Mouse (Mus musculus) small intestine, adult 2 months (tissue): ENCODE data around the gene Ranbp10. TPM values are rescaled to one million over a fixed set of nuclear protein-coding genes. Genes with fewer than 3 reads are reported as not detected.

ENCODE experiments used
- H3K27ac ChIP-seq: fragments of 200-500 bp; 2 replicates; pipeline ENCODE4 v1.5.1; 2012; ENCODE audit warnings: low read depth, low read length, control low read depth, inconsistent platforms; ENCODE audit not compliant: insufficient read depth
- H3K27me3 ChIP-seq: fragments of 200-500 bp; 2 replicates; pipeline ENCODE4 v1.6.1; 2012; ENCODE audit warnings: mild to moderate bottlenecking, moderate library complexity, low read length, inconsistent platforms; ENCODE audit not compliant: control insufficient read depth, insufficient read depth
- H3K36me3 ChIP-seq: fragments of 200-500 bp; 2 replicates; pipeline ENCODE4 v1.6.1; 2012; ENCODE audit warnings: mild to moderate bottlenecking, low read length, control low read depth, inconsistent platforms; ENCODE audit not compliant: control insufficient read depth, insufficient read depth
- H3K4me1 ChIP-seq: fragments of 200-500 bp; 2 replicates; pipeline ENCODE4 v1.6.1; 2012; ENCODE audit warnings: low read length, inconsistent platforms, mixed read lengths; ENCODE audit not compliant: control insufficient read depth, insufficient read depth, insufficient read length
- H3K4me3 ChIP-seq: fragments of 200-500 bp; 2 replicates; pipeline ENCODE4 v1.5.1; 2012; ENCODE audit warnings: low read depth, mild to moderate bottlenecking, control low read depth, inconsistent platforms, low read length, moderate library complexity
- CTCF ChIP-seq: fragments of 200-500 bp; IDR thresholded peaks from 2 replicates; pipeline ENCODE4 v1.5.1; 2012; ENCODE audit warnings: low read depth, mild to moderate bottlenecking, control low read depth, inconsistent platforms, low read length, moderate library complexity, mixed read lengths; ENCODE audit not compliant: insufficient replicate concordance, insufficient read length; ENCODE audit errors: extremely low read depth
- POLR2A ChIP-seq: fragments of 200-500 bp; IDR thresholded peaks from 2 replicates; pipeline ENCODE4 v1.6.1; 2012; ENCODE audit warnings: low read depth, mild to moderate bottlenecking, control low read depth, inconsistent platforms, low read length, moderate library complexity
- WGBS: fragments of 180-500 bp; shearing (Covaris S2); methylation state at CpG from one replicate; pipeline ENCODE4 v1.1.7; 2018; 5-methylcytosine and 5-hydroxymethylcytosine counted together
- polyA plus RNA-seq: library from polyadenylated mRNA; depleted of rRNA; stranded (reverse); fragments of >200 nt; gene quantifications from 2 replicates; pipeline ENCODE4 v1.2.3, GENCODE M21; 2012; rRNA removed

Ranbp10 gene
- polyA plus RNA-seq: 9.5 and 15.3 TPM in 2 replicates

DNA sequence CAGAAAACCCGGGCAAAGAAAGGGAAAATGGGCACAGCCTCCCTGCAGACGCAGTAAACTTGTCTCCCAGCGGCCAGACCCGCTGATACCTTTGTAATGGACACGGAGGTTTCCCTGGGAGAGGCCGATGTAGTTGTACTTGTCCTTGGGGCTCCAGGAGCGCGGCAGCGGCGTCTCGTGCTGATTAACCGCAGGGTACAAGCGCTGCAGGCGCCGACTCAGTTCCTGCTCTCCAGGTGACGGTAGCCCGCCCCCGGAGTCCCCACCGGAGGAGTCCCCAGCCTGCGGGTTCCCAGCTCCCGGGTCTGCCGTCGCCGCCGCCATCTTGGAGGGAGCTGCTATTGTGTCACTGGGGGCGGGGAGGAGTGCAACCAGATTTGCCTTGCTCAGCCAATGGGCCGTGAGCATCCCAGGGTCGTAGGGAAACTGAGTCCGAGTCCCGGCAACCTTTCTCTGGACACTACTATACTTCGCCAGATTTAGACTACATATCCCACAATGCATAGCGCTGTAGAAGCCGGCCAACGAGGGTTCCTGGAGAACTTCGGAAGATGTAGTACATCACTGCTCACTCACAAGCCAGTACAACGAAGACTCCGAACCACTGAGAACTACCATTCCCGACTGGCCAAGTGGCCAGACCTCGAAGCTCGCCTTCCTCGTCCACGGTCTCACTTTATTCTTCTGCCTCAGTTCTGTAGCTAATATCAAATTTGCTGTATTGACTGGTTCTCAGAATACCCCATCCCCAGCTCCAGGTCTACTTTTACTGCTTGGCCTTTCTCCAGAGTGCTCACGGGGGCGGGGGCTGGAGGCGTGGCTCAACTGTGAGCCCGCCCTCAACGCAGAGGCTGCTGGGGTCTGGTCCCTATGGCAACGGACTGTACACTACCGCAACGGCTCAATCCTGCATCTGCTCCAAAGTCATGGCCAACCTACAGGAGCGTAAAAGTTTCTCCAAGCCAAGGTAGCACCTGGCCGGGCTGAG, at the start of gene Ranbp10, which contains the start of gene Tsnaxip1:
Gene Ranbp10, minus strand, starts transcription at position 490 of the 988 bp plus-strand sequence.
Gene Tsnaxip1, plus strand, starts transcription at position 871 of the 988 bp plus-strand sequence.
- under 1% methylated on average over 52 of the region's 52 CpGs for WGBS
- TF ChIP-seq POLR2A (peak; percentile 75), CTCF (no peak)
- H3K27me3 ChIP-seq: no peaks in the 10 kb centered on the region

DNA sequence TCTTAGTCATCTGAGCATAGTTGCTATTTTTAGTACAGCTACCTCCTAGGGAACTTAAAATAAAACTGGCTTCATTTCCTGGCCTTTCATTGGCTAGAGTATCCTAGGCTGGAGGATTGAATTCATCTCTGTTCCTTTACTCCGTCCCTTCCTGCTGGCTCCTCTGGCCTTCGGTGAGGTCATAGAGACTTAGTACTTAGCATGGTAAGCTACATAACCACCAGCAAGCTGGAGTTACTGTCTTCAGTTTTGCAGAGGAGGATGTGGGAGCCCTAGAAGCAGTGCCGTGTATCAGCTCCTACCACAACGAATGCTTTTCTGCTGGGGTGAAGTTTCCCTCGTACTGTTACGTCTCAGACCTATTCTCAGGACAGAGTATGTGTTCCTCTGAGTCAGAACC, 47.2 kb upstream of the Ranbp10 start:
- Histone ChIP-seq H3K4me3 (no peak overlapping the region), H3K4me1 (no peaks in the 10 kb centered on the region), H3K36me3 (peaks cover 24% of the 10 kb centered on the region), H3K27ac (no peak overlapping the region), H3K27me3 (no peaks in the 10 kb centered on the region)
- TF ChIP-seq POLR2A (no peak), CTCF (no peak)
- WGBS: 77% methylated on average over 6 of the region's 6 CpGs

More for the DNA sequence above, at the start of gene Ranbp10, which contains the start of gene Tsnaxip1:
- peaks cover 7% of the 10 kb centered on the region; the same call in 1 of the 2 replicates for H3K4me1 ChIP-seq
- peaks cover 6% of the 10 kb centered on the region for H3K36me3 ChIP-seq
- peak within 1 kb of the TSS; percentile 79 for H3K4me3 ChIP-seq
- H3K27ac ChIP-seq: peak within 1 kb of the TSS; percentile 53

DNA sequence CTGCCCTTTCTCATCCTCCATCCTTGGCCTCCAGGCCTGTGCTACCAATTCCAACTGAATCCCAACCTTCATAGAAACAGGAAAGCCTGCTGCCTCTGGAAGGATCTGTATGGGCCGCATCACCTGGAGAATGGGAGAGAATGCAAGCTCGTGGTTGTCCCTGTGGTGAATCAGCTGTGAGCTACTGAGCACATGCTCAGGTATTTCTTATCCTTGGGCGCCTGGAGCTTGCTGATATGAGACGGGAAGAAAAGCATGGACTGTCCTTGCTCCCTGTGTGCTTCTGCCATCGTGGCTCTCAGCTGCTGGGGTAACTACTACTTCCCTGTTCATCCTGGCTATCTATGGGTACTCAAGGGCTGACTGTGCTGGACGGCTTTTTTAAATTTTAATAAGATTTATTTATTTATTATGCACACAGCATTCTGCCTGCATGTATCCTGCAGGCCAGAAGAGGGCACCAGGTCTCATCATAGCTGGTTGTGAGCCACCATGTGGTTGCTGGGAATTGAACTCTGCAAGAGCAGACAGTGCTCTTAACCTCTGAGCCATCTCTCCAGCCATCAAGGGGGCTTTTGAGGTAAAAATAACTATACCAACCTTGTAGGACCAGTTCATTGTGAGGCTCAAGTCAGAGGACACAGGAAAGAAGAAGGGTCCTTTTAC, 39.3 kb upstream of the Ranbp10 start:
- Histone ChIP-seq H3K27me3 (no peaks in the 10 kb centered on the region), H3K36me3 (peaks cover 8% of the 10 kb centered on the region), H3K4me1 (peaks cover 6% of the 10 kb centered on the region; the same call in 1 of the 2 replicates), H3K27ac (no peak overlapping the region), H3K4me3 (no peak overlapping the region)
- WGBS: 72% methylated on average over 6 of the region's 6 CpGs
- TF ChIP-seq CTCF: peak; percentile 25; the same call in 1 of the 2 replicates
- no peak for TF ChIP-seq POLR2A

DNA sequence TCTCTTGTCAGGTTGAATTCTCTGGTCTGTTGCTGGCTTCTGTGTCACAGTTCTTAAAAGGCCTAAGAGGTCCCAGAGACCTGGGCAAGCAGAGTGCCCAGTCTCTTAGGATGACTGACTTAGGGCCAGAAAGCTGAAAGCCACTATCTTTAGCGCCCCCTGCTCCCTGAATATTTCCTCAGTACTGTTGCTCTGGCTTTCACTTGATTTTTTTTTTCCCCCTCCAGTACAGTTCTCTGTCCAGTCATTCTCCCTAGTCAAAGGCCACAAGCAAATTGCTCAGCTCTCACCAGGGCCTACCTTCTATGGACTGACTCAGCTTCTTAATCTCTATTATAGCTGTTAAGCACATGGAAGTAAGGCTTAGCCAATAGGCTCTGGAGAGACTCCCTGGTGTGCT, 34.8 kb upstream of the Ranbp10 start:
- WGBS: 0% methylated on average over 1 of the region's 1 CpGs
- H3K4me3 ChIP-seq: no peak overlapping the region
- H3K27ac ChIP-seq: no peak overlapping the region
- TF ChIP-seq POLR2A (no peak), CTCF (no peak)
- H3K4me1 ChIP-seq: peaks cover 7% of the 10 kb centered on the region; the same call in 1 of the 2 replicates
- no peaks in the 10 kb centered on the region for H3K27me3 ChIP-seq
- peaks cover 3% of the 10 kb centered on the region; the same call in 1 of the 2 replicates for H3K36me3 ChIP-seq

DNA sequence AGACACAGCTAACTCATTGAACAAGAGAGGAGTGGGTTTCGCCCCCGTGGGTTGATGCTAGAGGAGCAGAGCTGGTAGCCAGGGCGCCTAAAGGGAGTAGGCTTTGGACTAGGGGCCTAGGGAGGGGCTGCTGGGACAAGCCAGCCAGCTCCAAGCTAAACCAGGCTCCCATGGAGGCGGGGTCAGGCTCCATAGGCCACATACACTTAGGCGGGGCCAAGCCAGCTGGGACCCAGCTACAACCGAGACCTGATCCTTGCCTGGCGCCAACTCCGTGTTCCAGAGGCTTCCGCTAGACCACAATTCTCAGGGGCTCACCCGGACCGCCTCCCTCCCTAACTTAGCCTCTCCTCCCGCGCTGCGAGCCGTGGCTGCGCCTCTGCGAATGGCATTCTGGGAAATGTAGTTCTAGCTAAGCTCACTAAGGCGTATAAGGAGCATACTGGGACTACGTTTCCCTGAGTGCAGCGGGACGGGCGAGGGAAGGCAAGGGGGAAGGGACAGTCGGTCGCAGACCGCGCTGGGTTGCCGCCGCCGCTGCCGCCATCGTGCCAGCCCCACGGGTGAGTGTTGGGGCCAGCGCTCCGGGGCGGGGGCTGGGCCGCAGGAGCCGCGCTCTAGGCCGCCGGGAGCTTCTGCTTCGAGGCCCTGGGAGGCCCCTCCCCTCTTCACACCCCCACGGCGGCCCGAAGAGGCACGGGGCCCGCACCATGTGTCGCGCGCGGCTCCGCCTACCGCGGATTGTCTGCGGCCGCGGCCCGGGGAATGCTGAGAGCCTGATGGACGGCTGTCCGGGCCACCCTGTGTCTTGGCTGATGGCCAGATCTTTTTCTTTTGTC, 33.2 kb upstream of the Ranbp10 start, which contains the start of gene Nutf2:
Gene Nutf2, plus strand, starts transcription at position 438 of the 839 bp plus-strand sequence.
- TF ChIP-seq POLR2A: peak; percentile 49; the same call in 1 of the 2 replicates
- no peak for TF ChIP-seq CTCF
- Histone ChIP-seq H3K27me3 (no peaks in the 10 kb centered on the region), H3K36me3 (no peaks in the 10 kb centered on the region), H3K27ac (peak within 1 kb of the TSS; percentile 90), H3K4me3 (peak within 1 kb of the TSS; percentile 81), H3K4me1 (peaks cover 16% of the 10 kb centered on the region)
- WGBS: under 1% methylated on average over 58 of the region's 59 CpGs

DNA sequence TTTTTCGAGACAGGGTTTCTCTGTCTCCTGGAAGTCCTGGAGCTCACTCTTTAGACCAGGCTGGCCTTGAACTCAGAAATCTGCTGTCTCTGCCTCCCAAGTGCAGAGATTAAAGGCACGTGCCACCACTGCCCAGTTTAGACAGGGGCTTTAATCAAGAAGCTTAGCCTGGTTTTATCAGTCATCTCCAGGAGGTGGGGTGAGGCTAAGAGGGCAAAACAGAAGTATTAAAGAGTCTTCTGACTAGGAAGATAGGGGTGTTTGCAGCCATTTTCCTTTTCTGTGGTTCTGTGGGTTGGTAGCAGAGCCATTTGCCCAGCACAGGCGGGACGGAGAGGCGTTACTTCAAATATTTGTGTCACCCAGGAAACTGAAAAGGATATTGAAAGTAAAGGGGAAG, 32.2 kb upstream of the Ranbp10 start:
- whole genome bisulfite sequencing: 65% methylated on average over 5 of the region's 5 CpGs
- Histone ChIP-seq H3K36me3 (no peaks in the 10 kb centered on the region), H3K4me1 (peaks cover 16% of the 10 kb centered on the region), H3K27me3 (no peaks in the 10 kb centered on the region), H3K4me3 (no peak overlapping the region), H3K27ac (0 out of 2 replicates have a peak overlapping the region, but pooled peaks have one; percentile 90)
- TF ChIP-seq CTCF: no peak
